Mouse (Mus musculus): Measurements from ENCODE around the gene Tspan5.

GRCm38 (mm10) chr3:138889769-138890295 lies 147.8 kb downstream of the Tspan5 start:
- no peak for TF ChIP-seq CTCF (IDR thresholded peaks at IDR 0.05; ENCODE audit: low read depth)
- TF ChIP-seq EP300 (IDR thresholded peaks at IDR 0.05; ENCODE audit: low read depth): no peak
